Mouse (Mus musculus): Measurements from ENCODE around the gene Gm44790.
"Not testable (repeated sequence)": the region's sequence is repeated elsewhere in the genome, so short reads cannot be mapped to it uniquely, and the experiment has no call there.

The Gm44790 gene

GRCm38 (mm10) chr6:86426358-86426757 lies at the start of gene Gm44790:
TSS of gene Gm44790 (plus strand) at chr6:86426658.
- no peak for DNase-seq (ENCODE audit: low read depth, low spot score)

GRCm38 (mm10) chr6:86378341-86378740 lies 48.1 kb upstream of the Gm44790 start:
- no peak for DNase-seq (ENCODE audit: low read depth, low spot score)

- DNase-seq (ENCODE audit: low read depth, low spot score): not testable (repeated sequence)
Measured at GRCm38 (mm10) chr6:86380112-86380511, 46.3 kb upstream of the Gm44790 start.

- DNase-seq (ENCODE audit: low read depth, low spot score): no peak
Measured at GRCm38 (mm10) chr6:86382551-86382950, 43.9 kb upstream of the Gm44790 start.

GRCm38 (mm10) chr6:86383370-86383769 lies 43.1 kb upstream of the Gm44790 start:
- DNase-seq (ENCODE audit: low read depth, low spot score): no peak

- DNase-seq (ENCODE audit: low read depth, low spot score): no peak
Measured at GRCm38 (mm10) chr6:86384692-86385091, 41.8 kb upstream of the Gm44790 start.

GRCm38 (mm10) chr6:86385362-86386104 lies 40.9 kb upstream of the Gm44790 start:
- no peak for DNase-seq (ENCODE audit: low read depth, low spot score)

- DNase-seq (ENCODE audit: low read depth, low spot score): no peak
Measured at GRCm38 (mm10) chr6:86387313-86387712, 39.1 kb upstream of the Gm44790 start.

GRCm38 (mm10) chr6:86388461-86388860 lies 38.0 kb upstream of the Gm44790 start:
- DNase-seq (ENCODE audit: low read depth, low spot score): no peak

- DNase-seq (ENCODE audit: low read depth, low spot score): no peak
Measured at GRCm38 (mm10) chr6:86391326-86391725, 35.1 kb upstream of the Gm44790 start.

GRCm38 (mm10) chr6:86393187-86393586 lies 33.3 kb upstream of the Gm44790 start:
- no peak for DNase-seq (ENCODE audit: low read depth, low spot score)

GRCm38 (mm10) chr6:86394078-86394720 lies 32.3 kb upstream of the Gm44790 start:
- no peak for DNase-seq (ENCODE audit: low read depth, low spot score)

- DNase-seq (ENCODE audit: low read depth, low spot score): no peak
Measured at GRCm38 (mm10) chr6:86395021-86395420, 31.4 kb upstream of the Gm44790 start.

GRCm38 (mm10) chr6:86395969-86396368 lies 30.5 kb upstream of the Gm44790 start:
- DNase-seq (ENCODE audit: low read depth, low spot score): no peak

GRCm38 (mm10) chr6:86396581-86397256 lies 29.7 kb upstream of the Gm44790 start, which contains the start of gene Pcyox1:
TSS of gene Pcyox1 (minus strand) at chr6:86397154.
- peak; percentile 63 for DNase-seq (ENCODE audit: low read depth, low spot score)

- DNase-seq (ENCODE audit: low read depth, low spot score): no peak
Measured at GRCm38 (mm10) chr6:86397257-86397980, 29.0 kb upstream of the Gm44790 start.

GRCm38 (mm10) chr6:86398986-86399385 lies 27.5 kb upstream of the Gm44790 start:
- no peak for DNase-seq (ENCODE audit: low read depth, low spot score)

- DNase-seq (ENCODE audit: low read depth, low spot score): no peak
Measured at GRCm38 (mm10) chr6:86399995-86400394, 26.5 kb upstream of the Gm44790 start.

GRCm38 (mm10) chr6:86400972-86401371 lies 25.5 kb upstream of the Gm44790 start:
- DNase-seq (ENCODE audit: low read depth, low spot score): peak; percentile 26

- no peak for DNase-seq (ENCODE audit: low read depth, low spot score)
Measured at GRCm38 (mm10) chr6:86402681-86403607, 23.5 kb upstream of the Gm44790 start.

- no peak for DNase-seq (ENCODE audit: low read depth, low spot score)
Measured at GRCm38 (mm10) chr6:86403728-86404099, 22.7 kb upstream of the Gm44790 start.
